Mouse (Mus musculus) thymus, adult 2 months (tissue): ENCODE data around the gene Meox2. TPM values are rescaled to one million over a fixed set of nuclear protein-coding genes. Genes with fewer than 3 reads are reported as not detected.

Source experiments
- DNase-seq: peaks from one replicate; pipeline ENCODE4 v3.0.0; 2021
- H3K27ac ChIP-seq: fragments of 200-500 bp; 2 replicates; pipeline ENCODE4 v1.5.1; 2012; ENCODE audit warnings: low read length, control low read depth; ENCODE audit not compliant: control insufficient read depth, insufficient read depth
- H3K27me3 ChIP-seq: fragments of 200-500 bp; 2 replicates; pipeline ENCODE4 v1.6.1; 2012; ENCODE audit warnings: mild to moderate bottlenecking, low read length, moderate library complexity, mixed read lengths; ENCODE audit not compliant: control insufficient read depth, insufficient read depth
- H3K36me3 ChIP-seq: fragments of 200-500 bp; 2 replicates; pipeline ENCODE4 v1.6.1; 2012; ENCODE audit warnings: mild to moderate bottlenecking, low read length, moderate library complexity; ENCODE audit not compliant: control insufficient read depth, insufficient read depth
- H3K4me1 ChIP-seq: fragments of 200-500 bp; replicated peaks from 2 replicates; pipeline ENCODE4 v1.6.1; 2012; ENCODE audit warnings: low read length; ENCODE audit not compliant: control insufficient read depth, insufficient read depth
- H3K4me3 ChIP-seq: fragments of 200-500 bp; 2 replicates; pipeline ENCODE4 v1.5.1; 2012; ENCODE audit warnings: mild to moderate bottlenecking, low read length, control low read depth, moderate library complexity; ENCODE audit not compliant: control insufficient read depth, insufficient read depth
- CTCF ChIP-seq: fragments of 200-500 bp; IDR thresholded peaks from 2 replicates; pipeline ENCODE4 v1.5.1; 2012; ENCODE audit warnings: mild to moderate bottlenecking, control low read depth, low read length, moderate library complexity, borderline replicate concordance; ENCODE audit not compliant: control insufficient read depth, poor library complexity, insufficient read depth; ENCODE audit errors: extremely low read depth
- POLR2A ChIP-seq: fragments of 200-500 bp; IDR thresholded peaks from 2 replicates; pipeline ENCODE4 v1.6.1; 2012; ENCODE audit warnings: mild to moderate bottlenecking, low read length, control low read depth, moderate library complexity; ENCODE audit not compliant: control insufficient read depth, poor library complexity, insufficient read depth; ENCODE audit errors: extremely low read depth
- WGBS: fragments of 180-500 bp; shearing (Covaris S2); methylation state at CpG from one replicate; pipeline ENCODE4 v1.1.7; 2018; 5-methylcytosine and 5-hydroxymethylcytosine counted together
- polyA plus RNA-seq: library from polyadenylated mRNA; depleted of rRNA; stranded (reverse); fragments of >200 nt; gene quantifications from 2 replicates; pipeline ENCODE4 v1.2.3, GENCODE M21; 2012

Gene Meox2
- polyA plus RNA-seq, 1 experiment: 3.0 TPM

DNA sequence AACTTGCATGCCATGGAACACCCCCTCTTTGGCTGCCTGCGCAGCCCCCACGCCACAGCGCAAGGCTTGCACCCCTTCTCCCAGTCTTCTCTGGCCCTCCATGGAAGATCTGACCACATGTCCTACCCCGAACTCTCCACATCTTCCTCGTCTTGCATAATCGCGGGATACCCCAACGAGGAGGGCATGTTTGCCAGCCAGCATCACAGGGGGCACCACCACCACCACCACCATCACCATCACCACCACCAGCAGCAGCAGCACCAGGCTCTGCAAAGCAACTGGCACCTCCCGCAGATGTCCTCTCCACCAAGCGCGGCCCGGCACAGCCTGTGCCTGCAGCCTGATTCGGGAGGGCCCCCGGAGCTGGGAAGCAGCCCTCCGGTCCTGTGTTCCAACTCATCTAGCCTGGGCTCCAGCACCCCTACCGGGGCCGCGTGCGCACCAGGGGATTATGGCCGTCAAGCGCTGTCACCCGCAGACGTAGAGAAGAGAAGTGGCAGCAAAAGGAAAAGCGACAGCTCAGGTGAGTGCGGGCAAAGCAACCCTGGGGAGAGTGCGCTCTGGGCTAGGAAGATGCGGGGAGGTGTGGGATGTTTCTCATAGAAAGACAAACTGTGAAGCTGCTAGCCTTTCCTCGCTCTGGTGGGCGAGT lies 606 bp downstream of the Meox2 start:
- peaks cover 18% of the 10 kb centered on the region; the same call in 1 of the 2 replicates for H3K27me3 ChIP-seq
- H3K4me1 ChIP-seq: no peaks in the 10 kb centered on the region
- peak overlapping the region; percentile 6; the same call in 1 of the 2 replicates for H3K4me3 ChIP-seq
- no peak for DNase-seq
- 3% methylated on average over 29 of the region's 29 CpGs for WGBS
- no peak overlapping the region for H3K27ac ChIP-seq
- TF ChIP-seq POLR2A: no peak
- no peak for TF ChIP-seq CTCF
- no peaks in the 10 kb centered on the region for H3K36me3 ChIP-seq

DNA sequence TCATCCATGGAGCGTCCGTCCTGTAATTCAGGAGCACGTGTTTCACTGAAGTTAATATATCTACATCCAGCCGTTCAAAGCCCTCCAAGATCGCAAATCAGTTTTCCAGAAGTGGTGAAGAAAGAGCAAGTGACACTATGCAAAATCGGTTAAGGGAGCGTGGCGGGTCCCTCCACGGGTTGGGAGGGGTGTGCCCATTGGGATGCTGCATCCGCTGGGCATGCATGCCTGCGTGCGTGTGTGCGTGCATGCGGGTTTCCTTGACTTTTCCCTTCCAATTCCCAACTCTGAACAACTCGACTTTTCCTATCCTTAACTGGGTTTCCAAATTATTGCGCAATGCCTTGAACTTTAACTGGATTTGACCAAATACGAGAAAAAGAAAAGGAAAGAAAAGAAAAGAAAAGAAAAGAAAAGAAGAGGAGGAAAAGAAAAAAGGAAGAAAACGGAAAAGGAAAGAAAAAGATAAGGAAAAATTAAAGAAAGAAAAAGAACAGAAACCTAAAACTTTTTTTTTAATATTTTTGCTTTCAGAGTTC lies 1.2 kb downstream of the Meox2 start:
- TF ChIP-seq POLR2A (no peak), CTCF (no peak)
- peaks cover 18% of the 10 kb centered on the region; the same call in 1 of the 2 replicates for H3K27me3 ChIP-seq
- no peaks in the 10 kb centered on the region for H3K36me3 ChIP-seq
- no peak for DNase-seq
- 11% methylated on average over 18 of the region's 18 CpGs for WGBS
- peak overlapping the region; percentile 6; the same call in 1 of the 2 replicates for H3K4me3 ChIP-seq
- H3K4me1 ChIP-seq: no peaks in the 10 kb centered on the region
- H3K27ac ChIP-seq: no peak overlapping the region

DNA sequence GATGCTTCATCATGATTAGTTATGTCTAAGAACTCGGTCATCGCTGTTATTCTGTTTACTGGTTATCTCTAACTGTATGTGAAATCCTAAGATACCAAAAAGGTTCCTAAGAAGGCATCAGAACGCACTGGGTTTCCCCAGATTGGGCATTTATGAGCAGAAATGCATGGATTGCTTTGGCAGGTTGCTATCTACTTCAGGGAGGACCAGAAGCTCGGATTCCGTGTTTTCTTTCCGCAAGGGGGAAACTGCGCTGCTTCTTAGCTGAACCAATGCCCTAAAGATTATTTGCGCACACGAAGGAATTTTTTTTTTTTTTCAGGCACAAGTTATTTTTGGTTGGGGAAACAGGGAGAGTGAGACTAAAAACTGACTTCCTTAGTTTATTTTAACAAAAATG lies 2.6 kb downstream of the Meox2 start:
- peaks cover 18% of the 10 kb centered on the region; the same call in 1 of the 2 replicates for H3K27me3 ChIP-seq
- no peaks in the 10 kb centered on the region for H3K36me3 ChIP-seq
- no peak overlapping the region for H3K27ac ChIP-seq
- no peaks in the 10 kb centered on the region for H3K4me1 ChIP-seq
- H3K4me3 ChIP-seq: no peak overlapping the region
- no peak for DNase-seq
- WGBS: 80% methylated on average over 9 of the region's 9 CpGs
- TF ChIP-seq POLR2A (no peak), CTCF (no peak)

DNA sequence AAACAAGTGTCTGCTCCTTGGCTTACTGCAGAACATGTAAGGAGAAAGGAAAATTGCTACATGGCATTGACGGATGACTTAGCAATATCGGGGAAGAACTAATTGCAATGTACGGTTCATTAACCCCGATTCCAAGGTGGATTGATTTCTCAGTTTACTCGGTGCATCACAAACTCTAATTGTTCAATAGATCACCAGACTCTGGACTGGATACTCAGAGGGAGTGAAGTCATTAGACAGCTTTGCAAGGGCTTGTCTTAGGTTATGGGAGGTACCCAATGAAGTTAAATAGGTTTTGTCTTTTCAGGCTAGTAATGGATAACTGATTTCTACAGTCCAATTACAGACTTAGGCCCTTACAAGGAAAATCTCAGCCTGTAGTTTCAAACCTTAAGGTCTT lies 10.9 kb downstream of the Meox2 start:
- TF ChIP-seq CTCF (no peak), POLR2A (no peak)
- Histone ChIP-seq H3K4me1 (no peaks in the 10 kb centered on the region), H3K4me3 (no peak overlapping the region), H3K36me3 (no peaks in the 10 kb centered on the region), H3K27ac (no peak overlapping the region), H3K27me3 (no peaks in the 10 kb centered on the region)
- no peak for DNase-seq
- WGBS: 96% methylated on average over 5 of the region's 5 CpGs

DNA sequence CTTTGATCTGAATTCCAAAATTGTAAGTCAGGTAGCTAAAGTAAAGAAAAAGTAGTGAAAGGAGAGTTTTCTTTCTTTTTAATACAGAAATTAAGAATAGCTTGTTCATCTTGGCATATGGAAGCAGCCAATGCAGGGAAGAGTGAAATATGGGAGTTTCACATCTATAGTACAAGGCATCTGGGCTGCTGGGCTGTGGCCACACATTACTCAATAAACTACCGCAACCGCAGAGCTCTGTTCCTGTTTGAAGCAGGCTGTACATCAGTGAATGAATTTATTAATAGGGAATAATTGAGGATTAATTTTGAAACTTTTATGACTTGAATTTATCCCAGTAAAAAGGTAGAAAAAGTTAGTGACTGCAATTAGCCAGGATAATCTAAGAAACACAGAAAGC lies 15.4 kb downstream of the Meox2 start:
- no peak overlapping the region for H3K27ac ChIP-seq
- WGBS: 96% methylated on average over 2 of the region's 2 CpGs
- H3K4me3 ChIP-seq: no peak overlapping the region
- H3K4me1 ChIP-seq: no peaks in the 10 kb centered on the region
- H3K27me3 ChIP-seq: no peaks in the 10 kb centered on the region
- TF ChIP-seq POLR2A (no peak), CTCF (no peak)
- H3K36me3 ChIP-seq: no peaks in the 10 kb centered on the region
- no peak for DNase-seq

DNA sequence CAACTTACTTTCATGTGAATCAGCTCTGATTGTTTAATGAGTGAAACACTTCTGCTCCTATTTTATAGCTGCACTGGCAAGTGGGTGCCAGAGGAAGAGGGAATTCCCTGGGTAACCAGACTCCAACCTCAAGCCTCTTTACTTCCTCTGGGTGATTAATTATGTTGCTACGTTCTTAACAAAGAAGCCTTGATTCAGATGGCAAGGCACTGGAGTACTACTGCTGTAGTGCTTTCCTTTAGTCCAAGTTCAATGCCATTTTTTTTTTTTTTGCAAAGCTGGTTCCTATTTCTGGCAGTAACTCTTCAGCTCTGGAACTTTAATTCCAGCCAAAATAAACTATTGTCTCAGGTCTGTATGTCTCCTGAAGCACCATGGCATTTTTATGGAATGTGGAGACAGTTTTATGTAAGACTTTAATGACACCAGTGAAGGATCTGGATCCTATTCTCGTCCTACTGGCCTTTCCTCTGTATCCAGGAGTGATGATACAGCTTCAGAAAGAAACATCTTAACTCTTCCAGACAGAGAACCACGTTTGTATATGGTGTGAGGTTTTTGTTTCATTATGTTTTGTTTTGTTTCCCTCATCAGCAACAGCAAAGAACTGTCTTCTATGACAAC lies 33.9 kb downstream of the Meox2 start:
- no peak overlapping the region for H3K27ac ChIP-seq
- no peaks in the 10 kb centered on the region for H3K27me3 ChIP-seq
- TF ChIP-seq CTCF (no peak), POLR2A (no peak)
- no peak for DNase-seq
- no peak overlapping the region for H3K4me3 ChIP-seq
- 58% methylated on average over 3 of the region's 3 CpGs for WGBS
- H3K36me3 ChIP-seq: no peaks in the 10 kb centered on the region
- H3K4me1 ChIP-seq: no peaks in the 10 kb centered on the region
